In genomic region chr2:159501039-159501438, GRCm38 (mm10) we compare ENCODE assay signal across 20 mouse cellular contexts.
DNase-seq lines count a peak whose midpoint lies in the region; TF ChIP-seq lines count a peak whose summit lies in the region.
"Had no signal": no experiment of that assay in that cellular context is flagged by ENCODE, and none has a peak within 500 bp of the region (broad histone marks: within the 10 kb centered on the region; RNA-seq: fewer than 3 reads in every experiment).

No protein-coding gene starts in this region.

- H3K27me3 ChIP-seq in kidney, adult 2 months (replicated peaks; ENCODE audit: control insufficient read depth, insufficient read depth, low read length) = no peaks in the 10 kb centered on the region
- H3K27me3 ChIP-seq in embryonic facial prominence, embryonic 10.5 days (replicated peaks; ENCODE audit: low read depth, poor library complexity, severe bottlenecking) = no peaks in the 10 kb centered on the region
- H3K27me3 ChIP-seq: hindbrain, embryonic 15.5 days; liver, embryonic 13.5 days; lung, embryonic 15.5 days; neural tube, embryonic 13.5 days; Patski had no signal

- H3K4me3 ChIP-seq in kidney, adult 2 months (ENCODE audit: insufficient read depth, low read depth, low read length) = no peak overlapping the region
- no peak overlapping the region for H3K4me3 ChIP-seq in embryonic facial prominence, embryonic 10.5 days
- H3K4me3 ChIP-seq: hindbrain, embryonic 15.5 days; liver, embryonic 13.5 days; lung, embryonic 15.5 days; neural tube, embryonic 13.5 days had no signal

- DNase-seq in kidney, postnatal 4 days = peak; percentile 19 to 43
- no peak for DNase-seq in kidney, adult 2 months
- DNase-seq in embryonic facial prominence, embryonic 10.5 days (ENCODE audit: low spot score) = peak; percentile 28
- DNase-seq in hindlimb bud, embryonic 11.5 days (ENCODE audit: extremely low spot score, low read depth, low spot score) = peak; percentile 60
- DNase-seq in liver = no peak
- DNase-seq in lung, postnatal 36 days = no peak
- DNase-seq in heart, adult 9 months (ENCODE audit: low spot score in 2 of 2) = no peak
- DNase-seq: adrenal gland, postnatal 10 days; cerebellum, postnatal 14 days; gastrocnemius, postnatal 10 days; heart, adult 18-20 months; heart, postnatal 36 days; liver, embryonic 13.5 days; spleen, adult 18-20 months; thymus, postnatal 25 days had no signal

- H3K4me1 ChIP-seq in kidney, adult 2 months (ENCODE audit: control insufficient read depth, insufficient read depth, low read length) = no peaks in the 10 kb centered on the region
- H3K4me1 ChIP-seq in embryonic facial prominence, embryonic 10.5 days = peaks cover 20% of the 10 kb centered on the region
- H3K4me1 ChIP-seq: hindbrain, embryonic 15.5 days; liver, embryonic 13.5 days; lung, embryonic 15.5 days; neural tube, embryonic 13.5 days had no signal

- no peak for TF ChIP-seq POLR2A in kidney, adult 2 months (IDR thresholded peaks at IDR 0.05; ENCODE audit: low read depth, low read length)

- no peak for TF ChIP-seq CTCF in kidney, adult 2 months (conservative IDR thresholded peaks at IDR 0.05; ENCODE audit: insufficient read depth, insufficient read length, low read depth, low read length)

- no peak overlapping the region for H3K27ac ChIP-seq in kidney, adult 2 months (ENCODE audit: insufficient read depth, low read depth, low read length)
- no peak overlapping the region for H3K27ac ChIP-seq in embryonic facial prominence, embryonic 10.5 days (replicated peaks)
- H3K27ac ChIP-seq: hindbrain, embryonic 15.5 days; liver, embryonic 13.5 days; lung, embryonic 15.5 days; macrophage; neural tube, embryonic 13.5 days had no signal

- no peaks in the 10 kb centered on the region for H3K36me3 ChIP-seq in kidney, adult 2 months (ENCODE audit: control insufficient read depth, insufficient read depth, low read length)
- H3K36me3 ChIP-seq in embryonic facial prominence, embryonic 10.5 days (replicated peaks) = no peaks in the 10 kb centered on the region
- H3K36me3 ChIP-seq: hindbrain, embryonic 15.5 days; liver, embryonic 13.5 days; lung, embryonic 15.5 days; neural tube, embryonic 13.5 days had no signal

- 0 out of 2 replicates have a peak, but pooled peaks cover 2% of the 10 kb centered on the region for H3K9me3 ChIP-seq in embryonic facial prominence, embryonic 10.5 days
- H3K9me3 ChIP-seq: hindbrain, embryonic 15.5 days; lung, embryonic 15.5 days; neural tube, embryonic 13.5 days had no signal

- WGBS in kidney, adult 2 months = 31% methylated on average over 3 of the region's 3 CpGs
- 56% methylated on average over 3 of the region's 3 CpGs for WGBS in embryonic facial prominence, embryonic 10.5 days

Comparison
In these comparisons a context has a peak if more than half of its experiments do, and no peak if none do; other contexts are left out.
1. DNase-seq: peak in kidney, postnatal 4 days (2 of 2), embryonic facial prominence, embryonic 10.5 days (single experiment) and hindlimb bud, embryonic 11.5 days (single experiment); none in kidney, adult 2 months (single experiment), liver (single experiment), lung, postnatal 36 days (single experiment) and heart, adult 9 months (0 of 2).